Mouse (Mus musculus) brain, embryonic 14.5 days (tissue): ENCODE results near the gene Poll.

ENCODE experiments used
- CTCF ChIP-seq: fragments of 200-500 bp; IDR thresholded peaks from 2 replicates; pipeline ENCODE4 v1.5.1; 2012; ENCODE audit warnings: inconsistent platforms, mild to moderate bottlenecking, moderate library complexity, borderline replicate concordance; ENCODE audit not compliant: insufficient read depth, insufficient read length; ENCODE audit errors: extremely low read depth
- POLR2A ChIP-seq: fragments of 200-500 bp; IDR thresholded peaks from 2 replicates; pipeline ENCODE4 v1.6.1; 2012; ENCODE audit warnings: mild to moderate bottlenecking, inconsistent platforms, borderline replicate concordance; ENCODE audit not compliant: poor library complexity, insufficient read depth, insufficient read length, severe bottlenecking; ENCODE audit errors: extremely low read depth

DNA sequence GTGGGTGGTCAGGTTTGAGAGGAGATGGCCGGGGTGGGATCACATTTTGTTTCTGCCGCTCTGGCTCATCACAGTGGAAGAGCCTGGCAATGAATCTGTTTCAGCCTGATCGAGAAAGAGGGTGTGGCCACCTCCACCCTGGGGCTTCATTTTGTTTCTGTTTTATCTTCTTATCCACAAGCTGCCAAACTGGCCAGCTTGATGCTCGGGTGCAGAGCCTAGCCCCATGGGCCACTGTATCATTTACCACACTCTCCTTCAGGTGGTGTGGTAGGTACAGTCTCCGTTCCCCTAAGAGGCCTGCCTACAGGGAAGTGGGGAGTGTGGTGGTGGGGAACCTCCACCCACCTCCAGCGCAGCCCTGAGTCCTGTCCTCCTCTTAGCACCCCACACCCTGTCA is 12.7 kb upstream of the Poll start:
- TF ChIP-seq POLR2A: no peak
- no peak for TF ChIP-seq CTCF
